Mouse (Mus musculus) limb, embryonic 12.5 days (tissue): ENCODE measurements around the gene Sowaha. TPM values are rescaled to one million over a fixed set of nuclear protein-coding genes. Genes with fewer than 3 reads are reported as not detected.
A peak's percentile ranks its signal among the peaks of the same experiment; 100 is the strongest.

Source experiments
- ATAC-seq: fragments of 200-750 bp; cut with Nextera tagmentation; 2 replicates; pipeline ENCODE4 v1.8.0; 2017; ENCODE audit warnings: low read depth, moderate TSS enrichment; ENCODE audit not compliant: insufficient number of reproducible peaks, insufficient read depth, low FRiP score, low TSS enrichment
- H3K27ac ChIP-seq: fragments of 300-500 bp; sonication (generic); 2 replicates; pipeline ENCODE4 v1.5.1; 2016; ENCODE audit warnings: mild to moderate bottlenecking, moderate library complexity
- H3K27me3 ChIP-seq: fragments of 300-500 bp; sonication (generic); 2 replicates; pipeline ENCODE4 v1.6.1; 2016; ENCODE audit warnings: mild to moderate bottlenecking, moderate library complexity
- H3K36me3 ChIP-seq: fragments of 300-500 bp; sonication (generic); 2 replicates; pipeline ENCODE4 v1.6.1; 2016; ENCODE audit warnings: mild to moderate bottlenecking, moderate library complexity
- H3K4me1 ChIP-seq: fragments of 300-500 bp; sonication (generic); replicated peaks from 2 replicates; pipeline ENCODE4 v1.6.1; 2016
- H3K4me2 ChIP-seq: fragments of 300-500 bp; sonication (generic); 2 replicates; pipeline ENCODE4 v1.6.1; 2016; ENCODE audit warnings: mild to moderate bottlenecking, moderate library complexity
- H3K4me3 ChIP-seq: fragments of 300-500 bp; sonication (generic); replicated peaks from 2 replicates; pipeline ENCODE4 v1.5.1; 2016; ENCODE audit warnings: mild to moderate bottlenecking
- H3K9ac ChIP-seq: fragments of 300-500 bp; sonication (generic); replicated peaks from 2 replicates; pipeline ENCODE4 v1.6.1; 2016; ENCODE audit warnings: mild to moderate bottlenecking, moderate library complexity
- H3K9me3 ChIP-seq: fragments of 300-500 bp; sonication (generic); 2 replicates; pipeline ENCODE4 v1.6.1; 2016; ENCODE audit warnings: mild to moderate bottlenecking, moderate library complexity
- WGBS: fragments of 180-500 bp; shearing (Covaris S2); methylation state at CpG from one replicate; pipeline ENCODE4 v1.1.7; 2016; 5-methylcytosine and 5-hydroxymethylcytosine counted together
- polyA plus RNA-seq: library from polyadenylated mRNA; unstranded; fragments of >200 nt; fragmentation: Nextera tagmentation; extraction: Ambion mirVana; gene quantifications from 2 replicates; pipeline ENCODE4 v1.2.1, GENCODE M21; 2016

Gene Sowaha
- polyA plus RNA-seq, 1 experiment from 2014 or later, result 0.24 TPM

DNA sequence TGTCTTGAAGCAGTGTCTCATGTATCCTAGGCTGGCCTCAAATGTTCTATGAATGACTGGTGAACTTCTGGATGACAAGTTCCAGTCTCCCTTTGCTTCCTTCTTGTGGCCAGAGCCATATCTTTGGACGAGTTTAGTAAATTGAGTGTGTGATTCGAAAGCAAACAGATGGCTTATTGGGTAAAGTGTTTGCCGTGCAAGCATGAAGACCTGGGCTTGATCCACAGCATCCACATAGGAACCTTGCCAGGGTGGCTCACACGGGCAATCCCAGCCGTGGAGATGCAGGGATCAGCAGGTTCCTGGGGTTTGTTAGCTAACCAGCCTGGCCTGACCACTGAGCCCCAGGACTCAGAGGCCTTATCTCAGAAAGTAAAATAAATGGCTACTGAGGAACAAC lies 27.0 kb downstream of the Sowaha start:
- no peak overlapping the region for H3K27ac ChIP-seq
- H3K4me2 ChIP-seq, result no peak overlapping the region
- no peaks in the 10 kb centered on the region for H3K36me3 ChIP-seq
- peaks cover 14% of the 10 kb centered on the region for H3K27me3 ChIP-seq
- ATAC-seq, result no peak
- no peak overlapping the region for H3K4me3 ChIP-seq
- peaks cover 7% of the 10 kb centered on the region; the same call in 1 of the 2 replicates for H3K4me1 ChIP-seq
- no peak overlapping the region for H3K9ac ChIP-seq
- WGBS, result 84% methylated on average over 5 of the region's 5 CpGs
- no peaks in the 10 kb centered on the region for H3K9me3 ChIP-seq

DNA sequence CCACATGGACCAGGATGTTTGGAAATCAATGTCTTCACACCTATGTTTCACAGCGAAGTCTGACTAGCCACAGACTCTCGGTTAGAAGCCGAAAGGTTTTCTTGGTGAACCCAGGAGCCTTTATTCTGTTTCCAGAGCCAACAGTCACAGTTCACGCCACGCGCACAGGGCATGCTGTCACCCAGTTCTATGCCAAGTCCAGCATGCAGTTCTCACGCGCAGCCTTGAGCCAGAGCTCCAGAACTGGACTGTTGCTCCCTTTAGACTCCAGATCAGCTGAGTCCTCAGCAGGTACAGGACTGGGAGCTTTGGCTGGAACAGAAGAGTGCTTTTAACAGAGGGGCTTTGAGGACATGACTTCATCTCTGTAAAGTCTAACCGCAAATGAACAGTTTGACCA lies 27.7 kb downstream of the Sowaha start:
- H3K9me3 ChIP-seq, result no peaks in the 10 kb centered on the region
- no peak overlapping the region for H3K4me3 ChIP-seq
- H3K4me1 ChIP-seq, result peaks cover 7% of the 10 kb centered on the region; the same call in 1 of the 2 replicates
- ATAC-seq, result no peak
- peaks cover 8% of the 10 kb centered on the region; the same call in 1 of the 2 replicates for H3K27me3 ChIP-seq
- 91% methylated on average over 9 of the region's 9 CpGs for WGBS
- no peaks in the 10 kb centered on the region for H3K36me3 ChIP-seq
- H3K27ac ChIP-seq, result no peak overlapping the region
- H3K4me2 ChIP-seq, result no peak overlapping the region
- H3K9ac ChIP-seq, result no peak overlapping the region

DNA sequence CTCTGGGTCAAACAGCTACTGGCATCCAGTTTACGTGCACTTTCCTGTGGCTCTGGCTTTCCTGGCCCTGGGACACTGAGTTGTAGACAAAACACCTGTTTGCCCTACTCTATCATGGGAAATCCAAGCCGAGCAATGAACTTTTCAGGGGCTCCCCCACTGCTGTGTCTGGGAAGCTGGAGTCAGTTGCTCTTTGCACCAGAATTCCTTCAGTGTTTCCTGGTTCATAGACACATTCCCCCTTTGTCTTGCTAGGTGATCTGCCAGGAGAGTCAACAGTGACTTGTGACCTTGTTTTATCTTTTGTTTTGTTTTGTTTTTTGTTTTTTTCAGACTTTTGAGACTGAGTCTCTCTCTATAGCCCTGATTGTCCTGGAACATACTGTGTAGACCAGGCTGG lies 28.7 kb downstream of the Sowaha start:
- H3K9ac ChIP-seq, result no peak overlapping the region

DNA sequence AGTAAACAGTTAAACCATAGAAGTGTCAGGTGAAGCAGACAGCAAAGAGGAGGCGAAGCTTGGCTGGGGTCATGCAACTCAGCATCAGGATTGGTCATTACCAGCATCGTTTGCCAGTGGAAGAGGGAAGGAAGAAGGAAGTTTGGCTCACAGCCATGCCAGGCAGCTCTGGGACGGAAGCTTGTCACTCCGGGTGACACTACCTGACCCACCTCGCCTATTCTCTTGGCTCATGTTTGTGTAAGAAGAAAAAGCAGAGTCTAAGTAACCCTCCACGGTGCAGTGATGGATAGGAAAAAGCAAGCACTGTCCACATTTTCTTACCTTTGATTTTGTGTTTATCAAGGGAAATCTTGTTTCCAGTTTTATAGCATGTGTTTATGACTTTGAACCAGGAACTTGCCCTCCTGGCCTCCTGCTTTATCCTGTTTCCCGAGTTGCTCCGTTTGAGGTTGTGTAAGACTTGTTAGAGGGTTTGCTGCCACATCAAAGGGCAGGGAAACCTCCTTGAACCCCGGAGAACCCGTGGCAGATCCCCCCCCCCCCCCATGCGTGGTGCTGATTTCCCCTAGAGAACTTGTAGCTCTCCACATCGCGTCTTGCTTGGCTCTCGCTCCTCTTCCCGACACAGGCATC lies 29.9 kb downstream of the Sowaha start:
- WGBS, result 43% methylated on average over 15 of the region's 15 CpGs
- Histone ChIP-seq H3K9me3 (no peaks in the 10 kb centered on the region), H3K4me1 (peaks cover 7% of the 10 kb centered on the region; the same call in 1 of the 2 replicates), H3K27me3 (no peaks in the 10 kb centered on the region; the same call in 1 of the 2 replicates), H3K36me3 (no peaks in the 10 kb centered on the region), H3K4me2 (no peak overlapping the region), H3K27ac (no peak overlapping the region), H3K9ac (no peak overlapping the region), H3K4me3 (no peak overlapping the region)
- ATAC-seq, result no peak

More for the DNA sequence above, 28.7 kb downstream of the Sowaha start:
- Histone ChIP-seq H3K4me3 (no peak overlapping the region), H3K4me2 (no peak overlapping the region), H3K36me3 (no peaks in the 10 kb centered on the region), H3K4me1 (peaks cover 7% of the 10 kb centered on the region; the same call in 1 of the 2 replicates), H3K9me3 (no peaks in the 10 kb centered on the region), H3K27ac (no peak overlapping the region), H3K27me3 (peaks cover 6% of the 10 kb centered on the region; the same call in 1 of the 2 replicates)
- 55% methylated on average over 2 of the region's 2 CpGs for WGBS
- ATAC-seq, result no peak

DNA sequence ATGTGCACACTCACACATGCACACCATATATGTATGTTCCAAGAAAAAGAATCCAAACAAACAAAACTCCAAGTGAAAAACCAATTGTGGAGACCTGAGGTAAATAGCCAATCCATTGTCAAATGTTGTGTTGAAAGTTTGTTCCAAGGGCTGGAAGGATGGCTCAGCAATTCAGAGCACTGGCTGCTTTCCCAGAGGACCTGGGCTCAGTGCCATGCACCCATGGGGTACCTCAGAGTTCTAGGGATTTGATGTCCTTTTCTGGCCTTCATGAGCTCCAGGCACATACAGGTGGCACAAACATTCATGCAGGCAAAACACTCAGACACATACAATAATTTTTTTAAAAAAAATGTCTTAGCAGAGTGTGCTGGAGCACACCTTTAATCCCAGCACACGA lies 31.5 kb downstream of the Sowaha start:
- no peaks in the 10 kb centered on the region; the same call in 1 of the 2 replicates for H3K27me3 ChIP-seq
- H3K9me3 ChIP-seq, result no peaks in the 10 kb centered on the region
- H3K4me3 ChIP-seq, result no peak overlapping the region
- ATAC-seq, result no peak
- no peak overlapping the region for H3K27ac ChIP-seq
- 73% methylated on average over 1 of the region's 1 CpGs for WGBS
- no peak overlapping the region for H3K9ac ChIP-seq
- peaks cover 7% of the 10 kb centered on the region; the same call in 1 of the 2 replicates for H3K4me1 ChIP-seq
- H3K36me3 ChIP-seq, result no peaks in the 10 kb centered on the region
- H3K4me2 ChIP-seq, result no peak overlapping the region

DNA sequence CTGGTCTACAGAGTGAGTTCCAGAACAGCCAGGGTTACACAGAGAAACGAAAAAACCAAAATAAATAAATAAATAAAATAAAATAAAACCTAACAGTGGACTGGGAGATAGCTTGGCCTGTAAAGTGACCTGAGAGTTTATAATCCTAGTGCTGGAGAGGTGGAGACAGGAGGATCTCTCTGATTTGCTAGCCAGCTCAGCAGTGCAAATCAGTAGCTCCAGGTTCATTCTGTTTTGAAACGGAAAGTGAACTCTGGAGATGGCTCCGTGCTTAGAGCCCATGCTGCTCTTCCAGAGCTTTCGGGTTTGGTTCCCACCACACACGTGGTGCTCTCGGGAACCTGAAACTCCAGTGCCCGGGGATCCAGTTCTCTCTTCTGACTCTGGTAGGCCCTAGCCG lies 32.1 kb downstream of the Sowaha start:
- Histone ChIP-seq H3K27ac (no peak overlapping the region), H3K9ac (no peak overlapping the region), H3K4me1 (peaks cover 7% of the 10 kb centered on the region; the same call in 1 of the 2 replicates), H3K36me3 (no peaks in the 10 kb centered on the region), H3K27me3 (no peaks in the 10 kb centered on the region; the same call in 1 of the 2 replicates), H3K4me2 (no peak overlapping the region), H3K9me3 (no peaks in the 10 kb centered on the region), H3K4me3 (no peak overlapping the region)
- ATAC-seq, result no peak
- WGBS, result 86% methylated on average over 8 of the region's 8 CpGs

DNA sequence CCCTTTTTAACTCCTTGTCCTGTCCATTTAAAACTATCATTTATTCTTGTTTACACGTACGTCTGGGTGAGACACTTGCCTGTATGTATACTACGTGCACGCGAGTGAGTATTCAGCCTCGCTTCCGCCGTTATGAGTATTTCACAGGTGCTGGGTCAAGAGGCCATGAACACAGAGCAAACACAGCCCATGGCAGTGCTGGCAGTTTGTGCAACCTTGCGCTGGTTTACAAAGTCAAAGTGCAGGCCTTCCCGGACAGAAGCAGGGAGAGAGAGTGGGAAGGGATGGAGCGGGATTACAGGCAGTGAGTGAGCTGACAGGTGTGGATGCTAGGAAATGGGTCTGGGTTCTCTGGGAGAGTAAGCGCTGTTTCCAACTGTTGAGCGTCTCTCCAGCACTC lies 33.9 kb downstream of the Sowaha start:
- no peaks in the 10 kb centered on the region for H3K9me3 ChIP-seq
- no peaks in the 10 kb centered on the region; the same call in 1 of the 2 replicates for H3K27me3 ChIP-seq
- no peaks in the 10 kb centered on the region for H3K36me3 ChIP-seq
- H3K27ac ChIP-seq, result no peak overlapping the region
- no peak for ATAC-seq
- 85% methylated on average over 13 of the region's 13 CpGs for WGBS
- peaks cover 7% of the 10 kb centered on the region; the same call in 1 of the 2 replicates for H3K4me1 ChIP-seq
- H3K9ac ChIP-seq, result no peak overlapping the region
- no peak overlapping the region for H3K4me2 ChIP-seq
- no peak overlapping the region for H3K4me3 ChIP-seq

DNA sequence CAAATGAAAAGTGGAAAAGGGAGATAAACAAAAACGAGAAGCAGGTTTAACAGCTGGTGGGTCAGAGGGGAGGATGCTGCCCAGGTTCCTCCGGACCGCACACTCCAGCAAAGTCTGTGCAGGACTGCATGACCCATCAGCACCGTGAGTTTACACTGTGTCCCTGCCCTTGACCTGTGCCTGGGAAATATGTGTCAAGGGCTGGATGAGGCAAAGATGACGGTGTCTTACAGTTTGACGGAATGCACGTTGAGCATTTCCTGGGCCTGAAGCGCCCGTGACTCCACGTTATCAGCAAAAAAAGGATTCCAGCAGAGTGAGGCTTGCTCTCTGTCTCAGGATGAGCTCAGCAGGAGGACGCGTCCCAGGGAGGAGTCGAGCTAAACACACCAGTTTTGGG lies 34.5 kb downstream of the Sowaha start:
- Histone ChIP-seq H3K36me3 (no peaks in the 10 kb centered on the region), H3K4me1 (peaks cover 6% of the 10 kb centered on the region; the same call in 1 of the 2 replicates), H3K4me2 (no peak overlapping the region), H3K4me3 (no peak overlapping the region), H3K9me3 (no peaks in the 10 kb centered on the region), H3K27me3 (no peaks in the 10 kb centered on the region; the same call in 1 of the 2 replicates), H3K27ac (no peak overlapping the region), H3K9ac (0 out of 2 replicates have a peak overlapping the region, but pooled peaks have one; percentile 2)
- 72% methylated on average over 13 of the region's 13 CpGs for WGBS
- ATAC-seq, result no peak

DNA sequence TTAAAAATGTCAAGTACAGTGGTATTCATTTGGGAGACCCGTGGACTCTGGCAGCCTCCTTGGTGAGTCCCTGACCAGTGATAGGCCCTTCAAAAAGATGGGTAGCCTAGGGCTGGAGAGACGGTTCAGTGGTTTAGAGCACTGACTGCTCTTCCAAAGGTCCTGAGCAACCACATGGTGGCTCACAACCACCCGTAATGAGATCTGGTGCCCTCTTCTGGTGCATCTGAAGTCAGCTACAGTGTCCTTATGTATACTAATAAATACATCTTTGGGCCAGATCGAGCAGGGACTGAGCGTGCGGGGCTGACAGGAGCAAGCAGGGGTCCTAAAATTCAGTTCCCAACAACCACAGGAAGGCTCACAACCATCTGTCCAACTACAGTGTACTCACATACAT lies 36.2 kb downstream of the Sowaha start:
- H3K4me2 ChIP-seq, result no peak overlapping the region
- no peak overlapping the region for H3K4me3 ChIP-seq
- no peak overlapping the region for H3K9ac ChIP-seq
- WGBS, result 34% methylated on average over 6 of the region's 6 CpGs
- no peaks in the 10 kb centered on the region for H3K4me1 ChIP-seq
- H3K36me3 ChIP-seq, result no peaks in the 10 kb centered on the region
- no peak overlapping the region for H3K27ac ChIP-seq
- no peak for ATAC-seq
- no peaks in the 10 kb centered on the region for H3K27me3 ChIP-seq
- no peaks in the 10 kb centered on the region for H3K9me3 ChIP-seq

DNA sequence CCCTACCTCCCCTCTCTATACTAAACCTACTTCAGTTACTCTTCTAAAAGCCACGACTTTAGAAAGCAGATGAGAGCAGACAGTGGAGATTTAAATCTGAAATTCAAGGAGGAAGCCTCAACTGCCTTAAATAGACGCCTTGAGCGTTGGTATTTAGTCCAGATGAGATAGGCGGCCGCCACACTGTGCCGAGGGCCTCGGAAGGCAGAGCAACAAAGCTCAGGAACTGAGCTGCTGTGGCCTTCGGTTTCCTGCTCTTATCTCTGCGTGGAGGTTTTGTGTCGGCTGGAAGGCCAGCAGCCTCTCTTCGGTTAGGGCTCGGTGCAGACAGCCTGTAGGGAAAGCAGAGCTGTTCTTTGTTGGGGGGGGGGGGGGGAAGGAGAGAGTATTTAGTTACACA lies 38.2 kb downstream of the Sowaha start:
- no peak overlapping the region for H3K27ac ChIP-seq
- WGBS, result 53% methylated on average over 12 of the region's 12 CpGs

DNA sequence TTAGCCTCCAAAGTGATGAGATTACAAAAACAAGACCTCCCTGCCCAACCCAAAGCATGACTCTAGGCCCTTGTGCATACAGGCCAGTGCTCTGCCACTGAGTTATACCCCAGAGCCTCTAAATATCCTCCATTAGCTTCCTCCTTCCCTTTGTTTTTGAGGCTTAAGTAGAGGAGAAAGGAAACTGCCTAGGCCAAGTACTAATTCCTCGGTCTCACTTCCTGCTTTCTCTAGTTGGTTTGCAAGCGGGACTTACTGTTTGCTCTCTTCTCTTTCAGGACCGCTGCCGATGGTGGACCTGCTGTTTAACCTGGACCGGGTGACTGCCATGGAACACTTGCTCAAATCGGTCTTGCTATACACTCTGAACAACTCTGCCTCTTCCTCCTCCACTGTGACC lies 43.7 kb downstream of the Sowaha start:
- Histone ChIP-seq H3K9ac (no peak overlapping the region), H3K4me2 (no peak overlapping the region), H3K4me1 (peaks cover 3% of the 10 kb centered on the region; the same call in 1 of the 2 replicates), H3K27ac (no peak overlapping the region), H3K9me3 (no peaks in the 10 kb centered on the region), H3K36me3 (no peaks in the 10 kb centered on the region), H3K27me3 (no peaks in the 10 kb centered on the region), H3K4me3 (no peak overlapping the region)
- 91% methylated on average over 6 of the region's 6 CpGs for WGBS
- ATAC-seq, result no peak

More for the DNA sequence above, 38.2 kb downstream of the Sowaha start:
- Histone ChIP-seq H3K4me3 (no peak overlapping the region), H3K27me3 (no peaks in the 10 kb centered on the region), H3K4me2 (no peak overlapping the region), H3K36me3 (no peaks in the 10 kb centered on the region), H3K9me3 (no peaks in the 10 kb centered on the region), H3K4me1 (no peaks in the 10 kb centered on the region), H3K9ac (no peak overlapping the region)
- ATAC-seq, result no peak

DNA sequence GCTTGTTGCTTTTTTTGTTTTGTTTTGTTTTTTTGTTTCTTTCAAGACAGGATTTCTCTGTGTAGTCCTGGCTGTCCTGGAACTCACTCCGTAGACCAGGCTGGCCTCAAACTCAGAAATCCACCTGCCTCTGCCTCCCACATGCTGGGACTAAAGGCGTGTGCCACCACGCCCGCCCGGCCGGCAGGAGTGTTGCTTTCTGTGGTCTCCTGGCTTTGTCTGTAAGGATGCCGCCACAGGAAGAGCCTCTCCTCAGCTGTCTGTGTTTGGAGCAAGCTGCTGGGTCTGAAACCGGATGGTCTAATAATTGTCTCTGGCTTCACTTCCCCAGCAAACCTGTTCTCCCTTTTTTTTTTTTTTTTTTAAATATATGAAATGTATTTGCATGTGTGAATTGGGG lies 44.6 kb downstream of the Sowaha start:
- Histone ChIP-seq H3K27ac (no peak overlapping the region), H3K27me3 (no peaks in the 10 kb centered on the region), H3K36me3 (no peaks in the 10 kb centered on the region), H3K4me1 (peaks cover 4% of the 10 kb centered on the region; the same call in 1 of the 2 replicates), H3K4me2 (no peak overlapping the region), H3K4me3 (no peak overlapping the region), H3K9me3 (no peaks in the 10 kb centered on the region), H3K9ac (no peak overlapping the region)
- 87% methylated on average over 8 of the region's 8 CpGs for whole genome bisulfite sequencing
- ATAC-seq, result no peak
